Mouse (Mus musculus) G1E-ER4 (cell line): ENCODE measurements around the gene Rbms3. TPM values are rescaled to one million over a fixed set of nuclear protein-coding genes. Genes with fewer than 3 reads are reported as not detected.

Experiments
- GATA1 ChIP-seq: IDR thresholded peaks from one replicate; pipeline ENCODE4 v1.8.0; 2012; ENCODE audit warnings: low read length, inconsistent platforms
- polyA plus RNA-seq: library from polyadenylated mRNA; stranded (reverse); fragments of >175 nt; gene quantifications from 2 replicates; pipeline ENCODE4 v1.2.3, GENCODE M21; 2012

Gene Rbms3
- polyA plus RNA-seq, 1 experiment = not detected

GRCm38 (mm10) chr9:116999186-116999585 is 630.5 kb downstream of the Rbms3 start:
- TF ChIP-seq GATA1 = no peak

- TF ChIP-seq GATA1 = no peak
These were observed 639.4 kb downstream of the Rbms3 start for GRCm38 (mm10) chr9:116990321-116990720.

- TF ChIP-seq GATA1 = no peak
These were observed 648.9 kb downstream of the Rbms3 start for GRCm38 (mm10) chr9:116980801-116981200.

GRCm38 (mm10) chr9:116977428-116977827 is 652.3 kb downstream of the Rbms3 start:
- no peak for TF ChIP-seq GATA1

GRCm38 (mm10) chr9:116976575-116977408 is 652.9 kb downstream of the Rbms3 start:
- TF ChIP-seq GATA1 = no peak

GRCm38 (mm10) chr9:116975269-116975668 is 654.4 kb downstream of the Rbms3 start:
- no peak for TF ChIP-seq GATA1

GRCm38 (mm10) chr9:116974134-116974533 is 655.6 kb downstream of the Rbms3 start:
- no peak for TF ChIP-seq GATA1

GRCm38 (mm10) chr9:116973594-116973993 is 656.1 kb downstream of the Rbms3 start:
- no peak for TF ChIP-seq GATA1

- TF ChIP-seq GATA1 = no peak
These were observed 662.4 kb downstream of the Rbms3 start for GRCm38 (mm10) chr9:116967317-116967716.

GRCm38 (mm10) chr9:116965691-116966090 is 664.0 kb downstream of the Rbms3 start:
- no peak for TF ChIP-seq GATA1

- no peak for TF ChIP-seq GATA1
These were observed 673.6 kb downstream of the Rbms3 start for GRCm38 (mm10) chr9:116956156-116956555.

GRCm38 (mm10) chr9:116948211-116948610 is 681.5 kb downstream of the Rbms3 start:
- no peak for TF ChIP-seq GATA1

GRCm38 (mm10) chr9:116947369-116947768 is 682.3 kb downstream of the Rbms3 start:
- no peak for TF ChIP-seq GATA1

- TF ChIP-seq GATA1 = no peak
These were observed 682.9 kb downstream of the Rbms3 start for GRCm38 (mm10) chr9:116946787-116947186.

- TF ChIP-seq GATA1 = no peak
These were observed 684.0 kb downstream of the Rbms3 start for GRCm38 (mm10) chr9:116945689-116946088.

- TF ChIP-seq GATA1 = no peak
These were observed 685.8 kb downstream of the Rbms3 start for GRCm38 (mm10) chr9:116943902-116944301.

GRCm38 (mm10) chr9:116941116-116941515 is 688.6 kb downstream of the Rbms3 start:
- no peak for TF ChIP-seq GATA1

GRCm38 (mm10) chr9:116940693-116941092 is 689.0 kb downstream of the Rbms3 start:
- TF ChIP-seq GATA1 = no peak
